Mouse (Mus musculus) spleen, postnatal 4 days (tissue): ENCODE measurements around the gene Pacrg.
A peak's percentile ranks its signal among the peaks of the same experiment; 100 is the strongest.

Experiments used
- DNase-seq, 2 experiments: peaks; one replicate each; pipeline ENCODE4 v3.0.0; 2022; ENCODE audit warnings: low spot score in 2 of 2

The Pacrg gene

DNA sequence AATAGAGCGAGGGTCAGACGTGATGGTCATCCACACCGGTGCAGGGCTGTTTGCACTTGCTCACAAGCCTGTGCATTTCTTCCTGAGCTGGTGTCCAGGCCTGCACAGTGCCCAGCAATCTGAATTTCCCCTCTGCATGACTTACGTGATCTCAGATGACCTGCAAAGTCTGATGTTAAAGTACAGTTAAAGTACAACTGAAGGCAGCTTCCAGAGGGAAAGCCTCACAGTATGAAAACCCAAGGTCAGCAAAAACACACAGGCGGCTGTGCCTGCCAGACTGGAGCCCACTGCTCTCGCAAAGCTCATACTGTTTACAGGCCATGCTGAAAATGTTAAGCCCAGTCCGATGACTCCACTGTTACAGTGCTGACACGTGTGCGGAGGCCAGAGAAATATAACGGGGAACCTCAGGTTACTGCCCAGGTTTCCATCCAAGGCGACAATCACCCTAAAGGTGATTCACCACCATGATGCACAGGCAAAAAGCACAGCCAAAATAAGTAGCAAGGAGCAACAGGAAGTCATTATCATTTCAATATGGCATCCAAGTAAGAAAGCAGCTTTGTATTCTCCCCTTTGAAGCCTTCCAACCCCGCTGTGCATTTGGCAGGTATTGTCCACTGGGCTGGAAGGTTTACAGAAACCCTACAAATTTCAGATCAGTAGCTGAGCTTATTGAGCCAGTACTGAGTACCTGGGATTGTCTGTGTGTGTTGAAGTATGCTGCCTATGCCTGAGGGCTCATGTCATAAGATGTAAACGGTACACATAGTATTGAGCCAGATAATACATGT is 213.6 kb downstream of the Pacrg start:
- peak in 1 of 2 experiments; percentile 36 for DNase-seq

DNA sequence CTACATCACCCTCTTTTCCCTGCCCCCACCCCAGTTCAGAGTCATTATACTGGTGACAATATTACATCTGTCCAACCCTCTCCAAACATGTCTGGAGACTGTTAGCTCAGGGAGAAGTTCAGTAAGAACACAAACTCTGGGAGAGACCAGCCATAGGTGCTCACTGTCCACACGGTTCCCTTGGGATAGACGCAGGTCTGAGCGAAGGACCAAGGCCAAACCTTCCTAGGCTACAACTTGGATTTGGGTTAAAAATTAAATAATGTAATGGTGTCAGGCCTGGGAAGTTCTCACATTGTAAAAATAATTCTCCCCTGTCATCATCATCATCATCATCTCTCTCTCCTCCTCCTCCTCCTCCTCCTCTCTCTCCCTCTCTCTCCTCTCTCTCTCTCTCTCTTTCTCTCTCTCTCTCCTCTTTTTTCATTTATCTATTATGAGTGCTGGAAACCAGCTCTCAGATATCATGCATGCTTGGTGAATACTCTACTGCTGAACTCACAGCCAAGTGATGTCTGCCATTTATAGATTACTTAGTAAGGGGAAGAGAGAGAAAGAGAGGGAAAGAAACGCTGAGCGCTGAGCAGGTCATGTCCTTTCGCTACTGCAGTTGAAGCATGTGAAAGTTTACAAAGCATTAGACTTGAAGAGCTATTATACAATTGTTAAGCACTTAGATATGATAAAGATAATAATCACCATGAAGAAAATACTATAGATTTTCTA is 215.2 kb downstream of the Pacrg start:
- DNase-seq = no peak

- DNase-seq = no peak
Measured at GRCm38 (mm10) chr17:10620621-10621020, 219.5 kb downstream of the Pacrg start.

- DNase-seq = no peak
Measured at GRCm38 (mm10) chr17:10619881-10620280, 220.2 kb downstream of the Pacrg start.

DNA sequence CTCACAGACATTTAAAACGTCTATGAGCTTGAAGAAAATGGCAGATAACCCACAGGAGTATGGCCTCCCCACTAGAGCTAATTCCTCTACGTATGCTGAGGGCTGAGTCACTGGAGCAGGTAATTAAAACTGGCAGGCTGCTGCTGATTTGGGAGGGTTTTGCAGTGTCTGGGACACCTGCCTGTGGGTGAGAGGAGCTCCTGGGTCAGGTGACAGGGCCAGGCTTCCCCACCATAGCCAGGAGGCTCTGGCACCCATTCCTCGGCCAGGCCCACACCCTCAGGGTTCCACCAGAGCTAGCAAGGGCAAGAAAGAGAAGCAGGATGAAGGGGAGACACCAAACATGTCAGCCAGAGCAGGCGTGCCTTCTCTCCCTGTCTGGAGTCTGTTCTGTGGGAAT is 222.5 kb downstream of the Pacrg start:
- peak in 1 of 2 experiments; percentile 45 for DNase-seq

GRCm38 (mm10) chr17:10615611-10616010 is 224.5 kb downstream of the Pacrg start:
- DNase-seq = no peak

DNA sequence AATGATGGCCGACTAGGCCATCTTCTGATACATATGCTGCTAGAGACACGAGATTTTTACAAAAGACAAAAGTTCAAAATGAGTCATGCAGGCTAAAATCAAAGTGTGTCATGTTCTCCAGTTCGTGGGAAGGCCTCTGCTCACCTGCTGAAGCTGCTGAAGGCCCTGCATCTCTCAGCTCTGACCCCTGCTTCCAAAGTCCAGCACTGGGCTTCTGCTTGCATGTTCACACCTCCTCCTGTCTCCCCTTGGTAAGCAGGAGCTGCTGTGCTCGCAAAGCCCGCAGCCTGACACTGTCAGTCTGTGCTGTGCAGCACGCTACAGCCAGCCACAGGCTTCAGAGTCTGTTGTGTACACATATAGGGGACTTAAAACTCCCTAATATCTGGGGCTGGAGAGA is 225.4 kb downstream of the Pacrg start:
- no peak for DNase-seq

DNA sequence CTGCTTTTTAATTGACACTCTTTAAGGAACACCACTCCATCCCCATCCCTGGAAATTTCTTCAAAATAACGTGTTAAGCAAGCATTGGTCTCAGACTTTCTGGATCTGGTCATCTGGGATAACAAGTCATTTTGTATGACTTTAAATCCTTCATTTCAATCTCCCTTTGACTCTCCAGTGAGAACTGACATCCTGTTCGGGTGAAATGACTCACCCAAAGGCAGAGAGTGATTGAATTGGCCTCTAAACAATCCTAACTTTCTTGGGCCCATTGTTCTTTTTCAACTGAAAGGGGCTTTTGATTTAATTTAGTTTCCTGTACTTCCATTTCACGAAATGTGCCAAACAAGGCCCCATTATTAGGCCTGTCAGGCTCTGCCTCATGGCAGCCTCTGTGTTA is 228.5 kb downstream of the Pacrg start:
- no peak for DNase-seq

GRCm38 (mm10) chr17:10608146-10608545 is 232.0 kb downstream of the Pacrg start:
- no peak for DNase-seq

DNA sequence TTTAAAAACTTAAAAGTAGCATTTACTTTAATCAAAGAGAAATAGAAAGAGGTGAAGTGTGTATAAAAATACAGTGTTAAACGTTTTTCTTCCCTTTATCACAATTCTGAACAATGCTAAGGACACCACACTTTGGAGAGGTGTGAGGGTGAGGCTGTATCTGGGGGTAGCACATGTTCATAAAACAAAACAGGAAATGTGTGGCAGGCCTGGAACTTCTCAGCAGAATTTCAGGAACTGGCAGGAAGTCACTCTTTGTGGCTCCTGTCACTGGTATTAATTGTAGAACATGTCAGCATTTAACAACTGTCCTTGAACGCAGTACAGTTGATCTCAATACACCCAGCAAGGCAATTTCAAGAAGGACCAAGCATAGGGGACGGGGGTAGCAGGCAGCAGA is 234.0 kb downstream of the Pacrg start:
- DNase-seq = no peak

- DNase-seq = no peak
Measured at GRCm38 (mm10) chr17:10597741-10598140, 242.4 kb downstream of the Pacrg start.

DNA sequence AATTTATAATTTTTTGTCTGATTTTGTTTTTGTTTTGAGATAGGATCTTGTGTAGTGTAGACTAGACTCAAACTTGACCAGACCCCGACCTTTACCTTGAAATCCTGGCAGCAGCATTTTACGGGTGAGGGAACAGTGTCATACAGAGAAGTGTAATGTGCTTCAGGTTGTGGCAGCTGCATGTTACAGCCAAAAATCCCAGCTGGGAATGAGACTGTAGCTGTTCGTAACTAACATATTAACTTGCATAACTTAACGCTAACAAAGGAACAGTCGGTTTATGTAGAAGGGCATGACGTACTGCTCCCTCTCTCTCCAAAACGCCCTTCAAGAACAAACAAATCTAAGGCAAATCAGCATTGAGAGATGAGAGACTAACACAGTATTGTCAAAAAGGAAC is 250.5 kb downstream of the Pacrg start:
- no peak for DNase-seq

GRCm38 (mm10) chr17:10588922-10589400 is 251.2 kb downstream of the Pacrg start:
- DNase-seq = no peak

DNA sequence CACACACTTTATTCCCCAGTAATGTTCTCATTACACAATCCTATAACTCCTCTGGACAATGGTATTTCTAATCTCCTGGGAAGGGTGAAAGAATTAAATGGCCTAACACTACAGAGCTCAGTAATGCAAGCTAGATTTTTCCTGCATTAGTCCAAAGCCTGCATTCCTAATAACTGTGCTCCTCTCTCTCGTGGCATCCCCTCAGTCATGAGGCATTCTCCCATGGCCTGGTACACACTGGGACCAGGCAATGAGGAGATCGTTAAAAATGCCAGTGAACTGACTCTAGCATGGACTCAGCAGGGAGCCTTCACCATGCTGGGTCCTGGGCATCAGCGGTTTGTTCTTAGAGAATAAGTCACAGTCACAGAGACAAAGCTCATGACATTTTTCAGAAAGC is 256.8 kb downstream of the Pacrg start:
- no peak for DNase-seq

DNA sequence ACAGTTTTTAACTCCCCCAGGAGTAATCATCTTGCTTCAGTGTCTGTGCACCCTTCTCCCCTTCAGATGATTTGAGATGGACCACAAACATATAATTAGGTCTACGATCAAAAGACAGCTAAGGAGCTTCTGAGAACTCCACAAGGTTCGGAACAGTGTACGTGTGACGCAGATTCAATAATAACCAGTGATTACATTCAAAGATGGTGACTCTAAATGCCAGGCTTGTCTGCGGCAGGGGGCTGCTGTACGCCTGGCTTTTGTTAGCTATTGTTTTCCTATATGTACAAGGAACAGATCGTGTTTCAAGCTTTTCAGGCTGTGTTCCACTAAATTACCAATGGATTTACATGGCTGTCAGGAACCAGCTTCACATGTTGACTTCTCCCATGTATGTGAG is 264.8 kb downstream of the Pacrg start:
- no peak for DNase-seq

- DNase-seq = no peak
Measured at GRCm38 (mm10) chr17:10572436-10572835, 267.7 kb downstream of the Pacrg start.

DNA sequence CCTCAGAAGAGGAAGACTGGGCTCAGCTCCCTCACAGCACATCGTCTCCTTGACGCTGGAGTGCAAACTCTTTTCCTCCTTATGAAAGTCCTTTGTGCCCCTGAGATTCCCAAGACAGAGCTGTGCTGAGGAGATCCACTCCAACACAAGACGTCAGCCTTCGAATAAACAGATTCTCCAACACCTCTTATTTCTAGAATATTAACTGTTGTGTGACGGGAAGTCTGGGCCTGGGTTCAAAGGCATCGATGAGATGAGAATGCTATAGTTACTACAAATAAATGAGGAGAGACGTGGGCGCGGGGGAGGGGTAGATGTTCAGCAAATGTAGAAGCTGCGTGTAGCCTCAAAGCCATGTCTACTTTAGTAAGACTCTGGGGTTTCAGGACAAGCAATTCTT is 270.8 kb downstream of the Pacrg start:
- DNase-seq = no peak

DNA sequence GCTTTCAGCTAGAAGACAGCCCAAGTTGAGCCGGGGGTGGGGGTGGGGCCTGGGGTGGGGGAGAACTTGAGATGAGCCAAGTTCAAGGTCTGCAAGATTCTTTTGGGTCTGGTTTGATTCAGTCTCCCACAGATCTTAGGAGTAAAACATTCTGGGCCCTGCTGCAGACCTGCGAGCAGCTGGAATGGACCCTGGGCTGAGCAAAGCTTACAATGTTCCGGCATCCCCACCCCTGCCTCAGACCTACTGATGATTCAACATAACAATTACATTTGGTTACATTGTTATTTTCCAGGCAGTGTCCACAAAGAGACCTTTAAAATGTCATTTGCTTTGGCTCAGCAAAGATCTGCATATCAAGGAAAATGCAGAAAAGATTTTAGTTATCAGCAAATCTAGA is 272.7 kb downstream of the Pacrg start:
- no peak for DNase-seq

DNA sequence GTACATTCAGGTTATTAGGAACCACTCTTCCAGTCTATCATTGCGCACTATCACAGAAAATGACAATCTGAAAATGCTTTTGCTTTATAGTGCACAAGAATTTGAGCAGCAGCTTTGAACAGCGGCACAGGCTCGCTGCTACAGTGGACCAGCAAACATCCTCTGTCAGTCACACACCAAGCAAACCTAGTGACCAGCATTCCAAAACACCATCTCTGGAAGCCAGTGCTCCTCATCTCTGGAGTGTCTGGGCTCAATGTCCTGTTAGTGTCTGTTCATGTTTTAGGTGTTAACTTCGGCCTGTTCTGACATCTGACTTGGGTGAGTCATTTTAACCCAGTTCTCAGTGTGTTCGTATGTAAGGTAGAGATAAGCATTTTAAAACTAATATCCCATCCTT is 275.9 kb downstream of the Pacrg start:
- DNase-seq = no peak

- no peak for DNase-seq
Measured at GRCm38 (mm10) chr17:10562871-10563270, 277.2 kb downstream of the Pacrg start.

GRCm38 (mm10) chr17:10560053-10560452 is 280.1 kb downstream of the Pacrg start:
- no peak for DNase-seq

GRCm38 (mm10) chr17:10558671-10559070 is 281.4 kb downstream of the Pacrg start:
- no peak for DNase-seq
